Mouse (Mus musculus) neural tube, embryonic 10.5 days (tissue): ENCODE results near the gene Cdc42bpa.

Experiments used
- DNase-seq: peaks from one replicate; pipeline ENCODE4 v3.0.0-alpha.2; 2017; ENCODE audit warnings: low spot score; ENCODE audit errors: extremely low spot score

Cdc42bpa gene

GRCm38 (mm10) chr1:180031705-180032548 is 71.7 kb downstream of the Cdc42bpa start:
- DNase-seq = no peak

DNA sequence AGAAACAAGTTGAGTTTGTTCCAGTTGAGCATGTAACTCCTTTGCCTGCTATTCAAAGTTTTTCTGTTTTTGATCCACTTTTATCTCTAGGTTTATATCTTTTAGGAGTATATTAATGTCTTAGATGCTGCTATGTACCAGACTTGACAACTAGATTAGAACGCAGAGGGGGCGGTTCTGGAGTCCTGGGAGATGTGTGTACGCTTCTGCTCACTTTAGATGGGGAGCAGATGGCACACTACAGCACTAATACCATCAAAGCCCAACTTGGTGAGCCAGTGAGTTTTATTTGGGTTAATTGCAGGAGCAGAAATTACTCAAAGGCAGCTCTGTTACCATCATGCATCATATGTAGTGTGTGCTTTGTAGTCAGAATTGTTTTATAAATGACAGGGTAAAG is 77.2 kb downstream of the Cdc42bpa start:
- DNase-seq = no peak

DNA sequence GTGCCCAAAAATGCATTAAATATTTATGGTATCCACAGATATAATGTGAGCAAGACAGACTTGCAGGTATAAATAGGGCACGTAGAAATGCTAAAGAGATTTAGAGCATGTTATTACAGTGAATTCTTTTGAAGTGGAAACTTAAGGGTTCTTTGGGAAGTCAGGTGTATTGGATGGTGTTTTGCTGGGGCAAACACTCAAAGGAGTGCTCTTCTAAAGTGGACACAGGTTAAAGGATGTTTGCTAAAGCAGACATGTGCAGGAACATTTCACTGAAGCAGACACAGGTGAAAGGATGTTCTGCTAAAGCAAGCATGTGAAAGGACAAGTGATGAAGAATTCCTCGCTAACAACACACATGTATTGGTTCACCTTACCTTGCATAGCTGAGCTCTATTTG is 83.9 kb downstream of the Cdc42bpa start:
- DNase-seq = no peak

DNA sequence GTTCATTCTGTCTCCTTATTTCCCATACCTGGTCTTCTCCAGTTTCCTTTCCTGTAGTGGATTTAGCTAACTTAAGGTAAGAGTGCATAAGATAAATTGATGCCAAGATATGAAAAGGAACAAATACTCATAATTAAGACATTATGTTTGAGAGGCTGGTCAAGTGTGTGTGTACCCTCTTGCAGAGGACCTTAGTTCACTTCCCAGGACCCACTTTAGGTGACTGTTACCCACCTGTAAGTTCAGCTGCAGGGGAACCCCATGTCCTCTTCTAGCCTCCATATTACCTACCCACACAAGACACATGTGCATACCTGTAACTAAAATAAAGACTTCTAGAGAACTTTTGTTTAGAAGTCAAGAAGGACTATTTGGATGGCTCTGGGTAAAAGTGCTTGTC is 84.9 kb downstream of the Cdc42bpa start:
- DNase-seq = no peak

GRCm38 (mm10) chr1:180089176-180089575 is 128.9 kb downstream of the Cdc42bpa start:
- no peak for DNase-seq

DNA sequence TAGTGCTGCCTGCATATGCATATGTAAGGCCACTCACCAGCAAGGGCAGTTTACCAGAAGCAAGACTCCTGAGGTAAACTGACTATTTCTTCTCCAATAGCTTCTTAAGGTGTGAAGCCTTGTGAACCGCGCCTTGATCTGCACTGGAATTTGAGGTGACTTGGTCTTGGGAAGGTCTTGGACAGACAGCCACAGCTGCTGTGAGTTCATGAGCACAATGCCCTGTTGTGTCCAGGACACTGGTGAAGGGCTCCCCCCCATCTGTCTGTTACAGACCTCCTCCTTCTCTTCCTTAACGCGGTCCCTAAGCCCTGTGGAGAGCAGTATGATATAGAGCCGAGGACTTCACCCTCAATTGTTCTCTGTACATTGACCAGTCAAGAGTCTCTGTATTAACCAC is 138.2 kb downstream of the Cdc42bpa start:
- DNase-seq = no peak

GRCm38 (mm10) chr1:180104567-180104966 is 144.3 kb downstream of the Cdc42bpa start:
- DNase-seq = no peak

- DNase-seq = no peak
These were observed 148.8 kb downstream of the Cdc42bpa start for GRCm38 (mm10) chr1:180109050-180109449.

DNA sequence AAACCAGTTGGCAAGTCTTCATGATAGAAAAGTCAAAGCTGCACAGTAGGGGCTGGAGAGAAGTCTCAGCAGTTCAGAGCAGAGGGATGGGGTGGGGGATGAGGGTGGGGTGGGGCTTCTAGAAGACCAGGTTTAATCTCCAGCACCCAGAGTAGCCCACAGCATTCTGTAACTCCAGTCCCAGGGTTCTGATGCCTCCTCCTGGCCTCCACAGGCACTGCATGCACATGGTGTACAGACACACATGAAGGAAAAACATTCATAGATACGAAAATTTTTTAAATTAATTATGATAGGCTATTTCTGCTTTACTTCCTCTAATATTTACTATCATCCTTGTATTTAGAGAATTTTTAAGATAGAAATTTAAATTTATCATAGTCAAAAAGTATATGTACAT is 156.3 kb downstream of the Cdc42bpa start:
- no peak for DNase-seq

- no peak for DNase-seq
These were observed 158.0 kb downstream of the Cdc42bpa start for GRCm38 (mm10) chr1:180118233-180118632.

- no peak for DNase-seq
These were observed 168.0 kb downstream of the Cdc42bpa start for GRCm38 (mm10) chr1:180128077-180128792.

DNA sequence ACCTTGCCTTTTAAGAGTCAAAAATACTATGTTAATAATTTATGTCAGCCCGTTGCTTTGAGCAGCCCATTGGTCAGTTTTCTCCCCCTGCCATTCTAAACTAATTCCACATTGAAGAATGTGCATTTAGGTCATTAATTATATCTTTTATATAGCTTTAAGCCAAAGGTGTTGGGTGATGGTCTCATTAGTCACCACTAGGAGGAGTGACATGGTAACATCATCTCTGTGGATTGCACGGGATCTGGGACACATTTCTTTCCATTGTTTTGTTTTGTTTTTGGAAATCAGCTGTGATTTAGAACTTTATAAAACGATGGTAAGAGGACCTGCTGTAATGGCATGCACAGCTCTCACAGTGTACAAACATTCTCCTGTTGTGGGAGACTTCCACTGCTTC is 171.1 kb downstream of the Cdc42bpa start:
- DNase-seq = no peak

DNA sequence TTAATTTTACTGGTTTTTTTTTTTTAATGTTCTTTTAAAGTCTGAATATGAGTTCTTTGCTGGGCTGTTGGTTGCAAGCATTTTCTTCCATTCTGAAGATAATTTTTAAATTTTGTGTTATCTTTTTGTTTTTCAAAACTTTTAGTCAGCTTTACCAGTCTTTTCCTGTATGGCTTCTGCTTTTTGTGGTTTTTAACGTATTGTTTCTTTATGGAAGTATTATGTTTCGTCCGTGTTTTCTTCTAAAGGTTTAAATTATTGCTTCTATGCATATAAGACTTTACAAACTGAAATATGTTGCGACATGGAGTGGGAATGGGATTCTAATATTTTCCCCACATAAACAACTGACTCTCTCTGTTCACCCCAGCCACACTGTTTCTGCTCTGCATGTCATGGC is 171.9 kb downstream of the Cdc42bpa start:
- no peak for DNase-seq

- DNase-seq = no peak
These were observed 178.9 kb downstream of the Cdc42bpa start for GRCm38 (mm10) chr1:180139158-180139557.

- no peak for DNase-seq
These were observed 180.7 kb downstream of the Cdc42bpa start for GRCm38 (mm10) chr1:180140970-180141369.

GRCm38 (mm10) chr1:180148036-180148435 is 187.8 kb downstream of the Cdc42bpa start:
- DNase-seq = no peak

DNA sequence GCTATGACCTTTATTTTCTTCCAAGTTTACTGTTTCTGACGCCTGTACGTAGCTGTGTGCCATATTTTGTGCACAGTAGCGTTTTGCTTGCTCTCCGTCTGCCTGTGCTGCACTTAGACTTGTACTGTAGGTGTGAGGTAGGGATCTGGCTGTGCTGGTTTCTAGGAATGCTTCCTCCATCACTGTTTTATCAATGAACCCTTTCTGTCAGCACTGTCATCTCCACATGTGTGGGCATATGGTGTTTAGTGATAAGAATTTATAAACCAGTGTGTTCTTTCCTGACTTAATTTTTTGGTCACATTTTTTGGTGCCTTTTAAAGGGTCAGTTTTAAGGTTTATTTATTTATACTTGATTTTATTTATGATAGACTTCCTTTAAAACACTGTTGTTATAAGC is 188.3 kb downstream of the Cdc42bpa start:
- no peak for DNase-seq

- no peak for DNase-seq
These were observed 190.9 kb downstream of the Cdc42bpa start for GRCm38 (mm10) chr1:180151191-180151590.

GRCm38 (mm10) chr1:180158648-180159047 is 198.4 kb downstream of the Cdc42bpa start:
- no peak for DNase-seq

GRCm38 (mm10) chr1:180160545-180160944 is 200.3 kb downstream of the Cdc42bpa start:
- no peak for DNase-seq

- DNase-seq = no peak
These were observed 200.9 kb downstream of the Cdc42bpa start for GRCm38 (mm10) chr1:180161160-180161559.

DNA sequence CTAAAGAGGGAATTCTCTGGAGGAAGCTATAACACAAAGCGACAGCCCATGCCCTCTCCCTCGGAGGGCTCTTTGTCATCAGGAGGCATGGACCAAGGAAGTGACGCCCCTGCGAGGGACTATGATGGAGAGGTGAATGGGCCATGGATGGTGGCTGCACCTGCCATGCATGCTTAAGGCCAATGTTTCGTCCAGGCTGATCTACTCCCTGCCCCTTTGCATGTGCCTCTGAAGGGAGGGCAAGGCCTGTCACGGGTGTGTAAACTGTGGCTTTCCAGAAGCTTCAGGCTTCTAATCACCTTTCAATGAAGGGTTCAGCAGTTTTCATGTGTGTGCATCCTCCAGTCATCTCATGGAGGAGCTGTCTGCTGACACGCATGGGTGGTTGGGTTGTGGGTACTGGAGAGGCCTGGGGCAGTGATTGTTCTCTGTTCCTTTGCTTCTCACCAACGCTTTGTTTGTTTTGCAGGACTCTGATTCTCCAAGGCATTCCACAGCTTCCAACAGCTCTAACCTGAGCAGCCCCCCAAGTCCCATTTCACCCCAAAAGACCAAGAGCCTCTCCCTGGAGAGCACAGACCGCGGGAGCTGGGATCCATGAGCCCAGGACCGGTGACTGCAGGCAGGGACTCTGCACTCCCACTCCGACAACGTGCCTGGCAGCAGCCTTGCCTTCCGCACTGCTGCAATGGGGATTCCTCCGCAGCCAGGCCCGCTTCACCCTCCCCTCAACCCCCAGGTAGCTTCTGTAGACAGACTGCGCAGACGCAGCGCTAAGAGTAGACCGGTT is 201.5 kb downstream of the Cdc42bpa start:
- no peak for DNase-seq
